Mouse (Mus musculus) midbrain, embryonic 14.5 days (tissue): Measurements from ENCODE around the gene Cd300lg. TPM values are rescaled to one million over a fixed set of nuclear protein-coding genes. Genes with fewer than 3 reads are reported as not detected.
A peak's percentile ranks its signal among the peaks of the same experiment; 100 is the strongest.

Experiments
- ATAC-seq: fragments of 200-750 bp; cut with Nextera tagmentation; 2 replicates; pipeline ENCODE4 v1.8.0; 2017; ENCODE audit warnings: moderate number of reproducible peaks, moderate library complexity; ENCODE audit not compliant: low FRiP score, low TSS enrichment
- DNase-seq: peaks from one replicate; pipeline ENCODE4 v3.0.0-alpha.2; 2015
- H3K27ac ChIP-seq: fragments of 300-500 bp; sonication (generic); replicated peaks from 2 replicates; pipeline ENCODE4 v1.5.1; 2014; ENCODE audit warnings: mild to moderate bottlenecking, low read depth, low read length, moderate library complexity
- H3K27me3 ChIP-seq: fragments of 300-500 bp; sonication (generic); 2 replicates; pipeline ENCODE4 v1.6.1; 2014; ENCODE audit warnings: low read length, control low read depth, mixed read lengths; ENCODE audit not compliant: control insufficient read depth, insufficient read depth
- H3K36me3 ChIP-seq: fragments of 300-500 bp; sonication (generic); 2 replicates; pipeline ENCODE4 v1.6.1; 2014; ENCODE audit warnings: low read length, control low read depth; ENCODE audit not compliant: control insufficient read depth, insufficient read depth
- H3K4me1 ChIP-seq: fragments of 300-500 bp; sonication (generic); 2 replicates; pipeline ENCODE4 v1.6.1; 2014; ENCODE audit warnings: mild to moderate bottlenecking, antibody characterized with exemption, low read length, control low read depth; ENCODE audit not compliant: control insufficient read depth, insufficient read depth
- H3K4me2 ChIP-seq: fragments of 300-500 bp; sonication (generic); 2 replicates; pipeline ENCODE4 v1.6.1; 2014; ENCODE audit warnings: mild to moderate bottlenecking, low read length, moderate library complexity
- H3K4me3 ChIP-seq: fragments of 300-500 bp; sonication (generic); replicated peaks from 2 replicates; pipeline ENCODE4 v1.5.1; 2014; ENCODE audit warnings: low read depth, low read length
- H3K9ac ChIP-seq: fragments of 300-500 bp; sonication (generic); replicated peaks from 2 replicates; pipeline ENCODE4 v1.6.1; 2014; ENCODE audit warnings: mild to moderate bottlenecking, low read length, moderate library complexity
- H3K9me3 ChIP-seq: fragments of 300-500 bp; sonication (generic); 2 replicates; pipeline ENCODE4 v1.6.1; 2016; ENCODE audit warnings: low read length, control low read depth, mixed read lengths; ENCODE audit not compliant: control insufficient read depth
- WGBS: fragments of 180-500 bp; shearing (Covaris S2); extraction: QIAGEN DNeasy Blood & Tissue Kit; methylation state at CpG from one replicate; pipeline ENCODE4 v1.1.7; 2014; 5-methylcytosine and 5-hydroxymethylcytosine counted together
- polyA plus RNA-seq: library from polyadenylated mRNA; unstranded; fragments of >200 nt; fragmentation: Nextera tagmentation; extraction: Ambion mirVana; gene quantifications from 2 replicates; pipeline ENCODE4 v1.2.1, GENCODE M21; 2014

Cd300lg gene
- polyA plus RNA-seq, 1 experiment from 2014 or later: 0.17 TPM

GRCm38 (mm10) chr11:102087931-102088898 lies 46.9 kb downstream of the Cd300lg start, which contains the start of gene Mpp2:
Mpp2 (minus strand) TSS chr11:102088515.
- H3K4me3 ChIP-seq: peak within 1 kb of the TSS; percentile 62
- H3K4me2 ChIP-seq: peak within 1 kb of the TSS; percentile 73
- WGBS: under 1% methylated on average over 49 of the region's 49 CpGs
- H3K27ac ChIP-seq: peak within 1 kb of the TSS; percentile 96
- peaks cover 7% of the 10 kb centered on the region; the same call in 1 of the 2 replicates for H3K36me3 ChIP-seq
- H3K9me3 ChIP-seq: no peaks in the 10 kb centered on the region
- H3K9ac ChIP-seq: peak within 1 kb of the TSS; percentile 79
- no peaks in the 10 kb centered on the region for H3K27me3 ChIP-seq
- peaks cover 16% of the 10 kb centered on the region for H3K4me1 ChIP-seq
- DNase-seq (peak; percentile 91), ATAC-seq (peak; percentile 29)

DNA sequence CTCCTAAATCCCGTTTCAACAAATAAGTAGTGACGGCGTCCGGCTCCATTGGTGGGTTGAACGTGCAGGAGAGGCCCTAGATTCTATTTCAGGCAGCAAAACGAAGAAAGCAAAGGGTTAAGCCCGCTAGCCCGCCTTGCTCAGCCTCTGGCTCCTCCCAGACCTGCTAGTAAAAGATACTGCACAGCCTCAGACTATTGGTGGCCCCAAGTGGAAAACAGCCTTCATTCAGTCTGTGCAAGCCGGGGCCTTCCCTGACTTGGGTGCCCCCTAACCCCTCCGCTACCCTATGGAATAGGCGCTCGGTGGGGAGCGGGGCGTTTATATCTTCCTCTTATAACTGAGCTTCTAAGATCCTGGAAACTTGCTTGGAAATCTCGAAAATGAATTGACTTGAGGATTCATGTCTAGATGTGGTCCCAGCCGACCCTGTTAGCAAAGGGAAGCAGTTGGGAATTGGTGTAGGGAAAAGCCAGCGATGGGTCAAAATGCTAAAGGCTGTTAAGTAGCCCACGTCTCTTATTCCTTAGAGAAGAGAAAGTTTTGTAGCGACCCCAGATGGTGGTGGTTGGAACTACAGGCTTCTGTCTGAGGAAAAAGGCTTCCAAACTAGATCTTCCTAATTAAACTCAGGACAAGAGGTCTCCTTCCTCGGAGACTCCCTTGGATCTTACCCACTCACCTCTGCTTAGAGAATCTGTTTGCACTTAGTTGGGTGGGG lies 47.9 kb downstream of the Cd300lg start:
- WGBS: under 1% methylated on average over 20 of the region's 20 CpGs

GRCm38 (mm10) chr11:102095676-102096075 lies 54.4 kb downstream of the Cd300lg start:
- no peaks in the 10 kb centered on the region for H3K27me3 ChIP-seq
- no peak overlapping the region for H3K27ac ChIP-seq
- whole genome bisulfite sequencing: 78% methylated on average over 3 of the region's 3 CpGs
- no peak overlapping the region for H3K9ac ChIP-seq
- DNase-seq: no peak
- ATAC-seq: no peak
- H3K36me3 ChIP-seq: no peaks in the 10 kb centered on the region
- 0 out of 2 replicates have a peak, but pooled peaks cover 4% of the 10 kb centered on the region for H3K4me1 ChIP-seq
- no peaks in the 10 kb centered on the region for H3K9me3 ChIP-seq
- H3K4me3 ChIP-seq: no peak overlapping the region
- H3K4me2 ChIP-seq: no peak overlapping the region

More for the DNA sequence above, 47.9 kb downstream of the Cd300lg start:
- H3K36me3 ChIP-seq: peaks cover 7% of the 10 kb centered on the region; the same call in 1 of the 2 replicates
- peak overlapping the region; percentile 73 for H3K4me2 ChIP-seq
- peak overlapping the region; percentile 96 for H3K27ac ChIP-seq
- peak overlapping the region; percentile 79; the same call in 1 of the 2 replicates for H3K9ac ChIP-seq
- ATAC-seq: no peak
- H3K4me1 ChIP-seq: peaks cover 16% of the 10 kb centered on the region
- no peaks in the 10 kb centered on the region for H3K27me3 ChIP-seq
- H3K9me3 ChIP-seq: no peaks in the 10 kb centered on the region
- DNase-seq: peak; percentile 90
- peak overlapping the region; percentile 62 for H3K4me3 ChIP-seq

GRCm38 (mm10) chr11:102096446-102096845 lies 55.1 kb downstream of the Cd300lg start:
- Histone ChIP-seq H3K27me3 (no peaks in the 10 kb centered on the region), H3K9ac (no peak overlapping the region; the same call in 1 of the 2 replicates), H3K4me1 (0 out of 2 replicates have a peak, but pooled peaks cover 4% of the 10 kb centered on the region), H3K4me3 (0 out of 2 replicates have a peak overlapping the region, but pooled peaks have one; percentile 7), H3K4me2 (peak overlapping the region; percentile 51), H3K36me3 (no peaks in the 10 kb centered on the region), H3K27ac (no peak overlapping the region), H3K9me3 (no peaks in the 10 kb centered on the region)
- WGBS: 75% methylated on average over 5 of the region's 5 CpGs
- no peak for DNase-seq
- ATAC-seq: no peak

DNA sequence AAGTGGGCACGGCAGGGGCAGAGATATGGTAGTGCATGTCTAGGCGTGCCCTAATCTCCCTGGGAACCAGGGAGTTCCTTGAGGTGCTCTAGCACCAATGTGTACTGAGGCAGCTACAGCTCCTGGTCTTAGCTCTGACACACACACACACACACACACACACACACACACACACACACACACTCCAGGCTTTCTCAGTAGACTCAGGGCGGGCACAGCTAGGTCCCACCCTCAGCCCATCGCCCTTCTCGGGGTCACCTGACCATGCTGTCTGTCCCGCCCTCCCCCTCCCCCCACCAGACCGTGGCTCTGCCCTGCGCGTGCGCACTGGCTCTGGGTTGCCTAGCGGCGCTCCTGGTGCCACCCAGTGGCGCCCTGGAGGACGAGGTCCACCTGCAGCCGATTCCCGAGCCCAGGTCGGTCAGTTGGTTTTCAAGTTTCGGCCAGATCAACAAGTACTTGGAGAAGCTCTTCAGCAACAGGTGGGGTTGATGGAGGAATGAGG lies 55.6 kb downstream of the Cd300lg start:
- H3K4me2 ChIP-seq: peak overlapping the region; percentile 51
- no peak overlapping the region for H3K27ac ChIP-seq
- no peaks in the 10 kb centered on the region for H3K27me3 ChIP-seq
- H3K4me3 ChIP-seq: 0 out of 2 replicates have a peak overlapping the region, but pooled peaks have one; percentile 7
- WGBS: 5% methylated on average over 18 of the region's 18 CpGs
- H3K36me3 ChIP-seq: no peaks in the 10 kb centered on the region
- H3K9me3 ChIP-seq: no peaks in the 10 kb centered on the region
- DNase-seq: peak; percentile 93
- peak; percentile 81; the same call in 1 of the 2 replicates for ATAC-seq
- peak overlapping the region; percentile 3; the same call in 1 of the 2 replicates for H3K9ac ChIP-seq
- 0 out of 2 replicates have a peak, but pooled peaks cover 4% of the 10 kb centered on the region for H3K4me1 ChIP-seq

- no peaks in the 10 kb centered on the region for H3K9me3 ChIP-seq
- H3K27ac ChIP-seq: no peak within 1 kb of the TSS
- no peak within 1 kb of the TSS for H3K9ac ChIP-seq
- ATAC-seq (no peak), DNase-seq (no peak)
- peaks cover 14% of the 10 kb centered on the region for H3K27me3 ChIP-seq
- no peak within 1 kb of the TSS for H3K4me3 ChIP-seq
- H3K4me2 ChIP-seq: no peak within 1 kb of the TSS
- H3K36me3 ChIP-seq: no peaks in the 10 kb centered on the region
- H3K4me1 ChIP-seq: 0 out of 2 replicates have a peak, but pooled peaks cover 4% of the 10 kb centered on the region
- WGBS: 79% methylated on average over 4 of the region's 4 CpGs
These were observed 59.9 kb downstream of the Cd300lg start, which contains the start of gene Ppy for GRCm38 (mm10) chr11:102101219-102101618. Ppy (minus strand) TSS chr11:102101319.

- 19% methylated on average over 17 of the region's 17 CpGs for WGBS
- Histone ChIP-seq H3K4me3 (no peak overlapping the region), H3K27me3 (peaks cover 28% of the 10 kb centered on the region), H3K4me2 (no peak overlapping the region), H3K9ac (no peak overlapping the region), H3K4me1 (no peaks in the 10 kb centered on the region), H3K36me3 (no peaks in the 10 kb centered on the region), H3K27ac (no peak overlapping the region), H3K9me3 (no peaks in the 10 kb centered on the region)
- ATAC-seq: no peak
- DNase-seq: peak; percentile 92
These were observed 61.4 kb downstream of the Cd300lg start for GRCm38 (mm10) chr11:102102485-102103258.
